Mouse (Mus musculus) kidney, postnatal 0 days (tissue): ENCODE measurements around the gene Myo6. TPM values are rescaled to one million over a fixed set of nuclear protein-coding genes. Genes with fewer than 3 reads are reported as not detected.

Source experiments
- ATAC-seq: fragments of 200-750 bp; cut with Nextera tagmentation; replicated peaks from 2 replicates; pipeline ENCODE4 v1.8.0; 2017; ENCODE audit warnings: low read depth, moderate number of reproducible peaks, moderate TSS enrichment, moderate library complexity; ENCODE audit not compliant: low FRiP score
- DNase-seq: peaks from one replicate; pipeline ENCODE4 v3.0.0-alpha.2; 2016; ENCODE audit warnings: low spot score
- H3K27ac ChIP-seq: fragments of 300-500 bp; sonication (generic); 2 replicates; pipeline ENCODE4 v1.5.1; 2014; ENCODE audit warnings: mild to moderate bottlenecking
- H3K27me3 ChIP-seq: fragments of 300-500 bp; sonication (generic); 2 replicates; pipeline ENCODE4 v1.6.1; 2014; ENCODE audit warnings: low read length, mixed read lengths; ENCODE audit not compliant: insufficient read depth
- H3K36me3 ChIP-seq: fragments of 300-500 bp; sonication (generic); 2 replicates; pipeline ENCODE4 v1.6.1; 2014; ENCODE audit warnings: low read length, mixed read lengths; ENCODE audit not compliant: insufficient read depth
- H3K4me1 ChIP-seq: fragments of 300-500 bp; sonication (generic); replicated peaks from 2 replicates; pipeline ENCODE4 v1.6.1; 2014; ENCODE audit warnings: antibody characterized with exemption, low read length, mixed read lengths; ENCODE audit not compliant: insufficient read depth
- H3K4me2 ChIP-seq: fragments of 300-500 bp; sonication (generic); 2 replicates; pipeline ENCODE4 v1.6.1; 2014; ENCODE audit warnings: mild to moderate bottlenecking, low read length, moderate library complexity, mixed read lengths
- H3K4me3 ChIP-seq: fragments of 300-500 bp; sonication (generic); replicated peaks from 2 replicates; pipeline ENCODE4 v1.5.1; 2014; ENCODE audit warnings: low read depth, low read length
- H3K9ac ChIP-seq: fragments of 300-500 bp; sonication (generic); 2 replicates; pipeline ENCODE4 v1.6.1; 2014; ENCODE audit warnings: low read depth, low read length
- H3K9me3 ChIP-seq: fragments of 300-500 bp; sonication (generic); replicated peaks from 2 replicates; pipeline ENCODE4 v1.6.1; 2016; ENCODE audit warnings: low read length, inconsistent platforms, mixed read lengths
- CTCF ChIP-seq: IDR thresholded peaks from 2 replicates; pipeline ENCODE4 v1.5.1; 2016; ENCODE audit warnings: antibody characterized with exemption, low read depth, mild to moderate bottlenecking, moderate library complexity
- WGBS: fragments of 180-500 bp; shearing (Covaris S2); extraction: QIAGEN DNeasy Blood & Tissue Kit; methylation state at CpG from one replicate; pipeline ENCODE4 v1.1.7; 2014; 5-methylcytosine and 5-hydroxymethylcytosine counted together
- polyA plus RNA-seq: library from polyadenylated mRNA; unstranded; fragments of >200 nt; fragmentation: Nextera tagmentation; extraction: Ambion mirVana; gene quantifications from 2 replicates; pipeline ENCODE4 v1.2.1, GENCODE M21; 2015

Myo6 gene
- polyA plus RNA-seq, 1 experiment from 2014 or later = 51.0 TPM

DNA sequence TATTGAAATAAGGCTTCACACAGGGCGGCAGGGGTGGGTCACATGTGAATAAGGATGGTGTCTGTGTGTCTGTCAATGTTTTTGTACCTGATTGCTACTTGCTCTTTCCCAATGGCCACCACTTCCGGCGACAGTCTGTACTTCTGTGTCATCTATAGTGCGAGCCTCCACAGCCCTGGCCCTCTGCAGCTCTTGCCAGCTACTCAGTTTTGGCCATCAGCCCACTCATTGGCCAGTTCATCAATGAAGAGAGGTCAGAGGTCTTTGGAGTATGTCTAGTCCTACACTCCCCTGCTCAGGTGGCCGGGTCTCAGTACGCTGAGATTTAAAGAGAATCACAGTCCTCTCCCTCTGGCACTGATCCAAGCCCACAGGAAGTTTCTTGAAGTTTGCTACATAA lies 173.2 kb downstream of the Myo6 start:
- WGBS = 80% methylated on average over 6 of the region's 6 CpGs
- no peaks in the 10 kb centered on the region for H3K36me3 ChIP-seq
- H3K4me3 ChIP-seq = no peak overlapping the region
- H3K27me3 ChIP-seq = no peaks in the 10 kb centered on the region
- DNase-seq (no peak), ATAC-seq (no peak)
- H3K27ac ChIP-seq = no peak overlapping the region
- H3K9ac ChIP-seq = no peak overlapping the region
- TF ChIP-seq CTCF = no peak
- H3K4me1 ChIP-seq = no peaks in the 10 kb centered on the region
- no peaks in the 10 kb centered on the region for H3K9me3 ChIP-seq
- no peak overlapping the region for H3K4me2 ChIP-seq

- no peak for DNase-seq
- 85% methylated on average over 1 of the region's 1 CpGs for WGBS
- Histone ChIP-seq H3K4me1 (no peaks in the 10 kb centered on the region), H3K9me3 (no peaks in the 10 kb centered on the region), H3K36me3 (no peaks in the 10 kb centered on the region), H3K4me2 (no peak overlapping the region), H3K27ac (no peak overlapping the region), H3K27me3 (no peaks in the 10 kb centered on the region), H3K9ac (no peak overlapping the region), H3K4me3 (no peak overlapping the region)
- TF ChIP-seq CTCF = no peak
- no peak for ATAC-seq
These were observed 176.1 kb downstream of the Myo6 start for GRCm38 (mm10) chr9:80340927-80341326.

DNA sequence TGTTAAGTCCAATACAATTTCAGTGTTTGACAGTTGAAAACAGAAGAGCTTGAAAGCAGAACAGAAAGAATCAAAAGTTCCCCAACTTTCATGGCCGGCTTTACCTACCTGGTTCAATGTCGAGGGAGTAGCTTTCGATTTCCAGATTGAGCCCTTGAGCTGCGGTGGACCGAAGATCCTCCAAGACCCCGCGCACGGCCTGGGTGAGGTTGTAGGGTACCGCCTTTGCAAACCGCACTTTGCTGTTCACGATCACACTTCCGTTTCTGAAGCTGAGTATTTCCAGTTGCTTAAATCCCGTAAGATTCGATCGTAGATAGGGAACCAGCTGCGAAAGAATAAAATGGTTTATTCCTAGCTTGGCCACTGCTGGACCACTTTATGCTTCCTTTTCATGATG lies 176.9 kb downstream of the Myo6 start:
- 97% methylated on average over 16 of the region's 16 CpGs for WGBS
- DNase-seq = no peak
- no peak for TF ChIP-seq CTCF
- Histone ChIP-seq H3K4me1 (no peaks in the 10 kb centered on the region), H3K4me3 (no peak overlapping the region), H3K27me3 (no peaks in the 10 kb centered on the region), H3K9ac (no peak overlapping the region), H3K27ac (no peak overlapping the region), H3K36me3 (no peaks in the 10 kb centered on the region), H3K4me2 (no peak overlapping the region), H3K9me3 (no peaks in the 10 kb centered on the region)
- ATAC-seq = no peak

GRCm38 (mm10) chr9:80342520-80342919 lies 177.7 kb downstream of the Myo6 start:
- H3K9ac ChIP-seq = no peak overlapping the region
- H3K4me3 ChIP-seq = no peak overlapping the region
- H3K27me3 ChIP-seq = no peaks in the 10 kb centered on the region
- H3K9me3 ChIP-seq = no peaks in the 10 kb centered on the region
- TF ChIP-seq CTCF = no peak
- H3K27ac ChIP-seq = no peak overlapping the region
- no peaks in the 10 kb centered on the region for H3K36me3 ChIP-seq
- DNase-seq (no peak), ATAC-seq (no peak)
- H3K4me2 ChIP-seq = no peak overlapping the region
- no peaks in the 10 kb centered on the region for H3K4me1 ChIP-seq
- 83% methylated on average over 6 of the region's 6 CpGs for WGBS

DNA sequence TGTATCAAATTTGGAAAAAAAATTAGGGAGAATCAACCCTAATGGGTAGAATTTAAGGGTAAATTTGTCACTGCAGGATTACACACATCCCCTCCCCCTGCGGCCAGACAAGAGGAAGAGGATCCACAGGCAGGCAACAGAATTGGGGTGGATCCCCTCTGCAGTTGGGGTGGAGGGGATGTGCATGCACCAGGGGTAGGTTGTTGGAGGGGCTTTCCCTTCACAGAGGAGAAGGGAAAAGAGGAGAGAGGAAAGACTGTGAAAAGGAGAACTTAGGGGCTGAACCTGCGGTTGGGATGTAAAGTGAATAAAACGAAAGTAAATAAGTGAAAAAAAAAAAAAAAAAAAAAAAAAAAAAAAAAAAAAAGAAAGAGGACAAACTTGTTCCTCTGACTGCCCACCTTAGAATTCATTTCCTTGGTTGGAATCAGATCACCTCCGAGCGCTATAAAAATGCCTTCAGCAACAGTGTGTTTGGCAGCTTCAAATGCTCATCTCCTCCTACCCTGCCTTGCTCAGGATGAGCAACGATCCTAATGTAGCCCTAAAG lies 179.7 kb downstream of the Myo6 start:
- no peaks in the 10 kb centered on the region for H3K27me3 ChIP-seq
- H3K9ac ChIP-seq = no peak overlapping the region
- no peak overlapping the region for H3K4me3 ChIP-seq
- WGBS = 85% methylated on average over 6 of the region's 6 CpGs
- no peak for DNase-seq
- ATAC-seq = no peak
- no peak overlapping the region for H3K27ac ChIP-seq
- H3K4me2 ChIP-seq = no peak overlapping the region
- H3K4me1 ChIP-seq = no peaks in the 10 kb centered on the region
- H3K36me3 ChIP-seq = no peaks in the 10 kb centered on the region
- TF ChIP-seq CTCF = no peak
- H3K9me3 ChIP-seq = no peaks in the 10 kb centered on the region

DNA sequence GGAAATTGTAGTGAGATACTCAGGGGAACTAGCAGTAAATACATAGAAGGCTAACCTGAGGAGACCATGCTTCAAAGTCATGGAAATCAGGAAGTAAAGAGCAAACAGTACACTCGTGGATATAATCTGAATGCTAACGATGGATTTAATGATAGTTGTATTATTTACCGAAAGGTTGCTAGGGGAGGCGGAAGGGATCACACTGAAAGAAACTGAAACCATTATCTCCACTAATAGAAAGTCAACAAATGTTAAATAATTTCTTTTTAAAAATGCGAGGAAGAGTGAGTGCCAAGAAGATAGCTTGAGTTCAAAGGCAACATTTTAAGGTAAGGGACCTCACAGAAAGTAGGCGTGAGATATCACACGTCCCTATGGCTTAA lies 186.5 kb downstream of the Myo6 start:
- Histone ChIP-seq H3K27ac (no peak overlapping the region), H3K9me3 (no peaks in the 10 kb centered on the region), H3K4me3 (no peak overlapping the region), H3K36me3 (no peaks in the 10 kb centered on the region), H3K9ac (no peak overlapping the region), H3K4me1 (no peaks in the 10 kb centered on the region), H3K27me3 (no peaks in the 10 kb centered on the region), H3K4me2 (peak overlapping the region; percentile 14; the same call in 1 of the 2 replicates)
- TF ChIP-seq CTCF = no peak
- no peak for ATAC-seq
- no peak for DNase-seq
- WGBS = 67% methylated on average over 7 of the region's 7 CpGs
